Mouse (Mus musculus) cerebellum, adult 2 months (tissue): ENCODE results near the gene Myg1.

Experiments used
- CTCF ChIP-seq: fragments of 200-500 bp; IDR thresholded peaks from 2 replicates; pipeline ENCODE4 v1.5.1; 2011; ENCODE audit warnings: low read depth, mild to moderate bottlenecking, control low read depth, low read length, moderate library complexity, borderline replicate concordance; ENCODE audit not compliant: insufficient read depth
- POLR2A ChIP-seq: fragments of 200-500 bp; IDR thresholded peaks from 2 replicates; pipeline ENCODE4 v1.6.1; 2011; ENCODE audit warnings: low read length, control low read depth, borderline replicate concordance; ENCODE audit not compliant: insufficient read depth

DNA sequence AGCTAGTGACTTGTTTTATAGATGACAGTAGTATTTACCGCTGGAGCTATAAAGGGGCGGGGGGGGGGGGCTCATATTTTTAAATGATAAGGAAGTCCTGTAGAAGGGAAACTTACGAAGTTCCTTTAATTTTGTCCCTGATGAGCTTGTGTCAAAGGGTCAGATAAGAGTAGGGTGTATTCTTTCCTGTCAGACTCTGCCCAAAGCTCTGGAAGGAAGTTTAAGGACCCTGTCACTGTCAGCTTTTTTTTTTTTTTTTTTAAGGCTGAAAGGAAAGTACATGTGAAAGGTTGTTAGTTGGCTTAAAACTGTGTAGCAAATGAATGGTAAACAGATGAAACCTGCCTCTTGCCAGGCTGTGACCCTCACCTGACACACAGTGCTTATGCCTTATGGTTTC is 47.9 kb upstream of the Myg1 start:
- no peak for TF ChIP-seq CTCF
- TF ChIP-seq POLR2A: no peak
